Mouse (Mus musculus) bone marrow, adult 2 months (tissue): ENCODE measurements around the gene Slc13a4.

ENCODE experiments used
- CTCF ChIP-seq: fragments of 200-500 bp; IDR thresholded peaks from 2 replicates; pipeline ENCODE4 v1.5.1; 2011; ENCODE audit warnings: low read length, control low read depth; ENCODE audit not compliant: control insufficient read depth, insufficient read depth
- POLR2A ChIP-seq: fragments of 200-500 bp; IDR thresholded peaks from 2 replicates; pipeline ENCODE4 v1.6.1; 2011; ENCODE audit warnings: low read depth, mild to moderate bottlenecking, control low read depth, low read length, borderline replicate concordance; ENCODE audit not compliant: control insufficient read depth

DNA sequence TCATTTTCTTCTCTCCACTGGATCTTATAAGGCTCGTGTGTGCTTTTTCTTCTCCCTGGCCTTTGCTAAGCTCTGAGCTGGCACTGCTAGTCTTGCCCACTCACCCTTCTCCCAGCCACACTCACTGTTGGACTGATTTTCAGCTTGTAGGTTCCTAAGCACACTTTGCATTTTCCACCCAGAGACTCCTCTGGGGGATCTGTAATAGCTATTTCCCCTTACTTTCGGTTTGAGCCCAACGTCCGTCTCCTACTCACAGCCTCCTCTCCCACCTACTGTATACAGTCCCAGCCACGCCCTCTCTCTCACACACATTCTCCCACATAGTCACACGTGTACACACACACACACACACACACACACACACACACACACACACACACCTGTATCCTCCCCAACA is 11.9 kb upstream of the Slc13a4 start:
- TF ChIP-seq POLR2A (no peak), CTCF (no peak)
